ENCODE assay signal across 8 mouse cellular contexts in genomic region chr12:76534641-76535283, GRCm38 (mm10). TPM values are rescaled to one million over a fixed set of nuclear protein-coding genes. Genes with fewer than 3 reads are reported as not detected.
DNase-seq lines count a peak whose midpoint lies in the region; ATAC-seq lines count a peak whose summit lies in the region.

No protein-coding gene starts in this region.

- no peaks in the 10 kb centered on the region for H3K36me3 ChIP-seq in forebrain, embryonic 10.5 days (replicated peaks)
- no peaks in the 10 kb centered on the region for H3K36me3 ChIP-seq in limb, embryonic 12.5 days
- H3K36me3 ChIP-seq in stomach, embryonic 14.5 days (ENCODE audit: control insufficient read depth, insufficient read depth, low read length) = no peaks in the 10 kb centered on the region

- H3K9ac ChIP-seq in limb, embryonic 12.5 days (replicated peaks) = peak overlapping the region; percentile 42
- peak overlapping the region; percentile 82 for H3K9ac ChIP-seq in stomach, embryonic 14.5 days (replicated peaks; ENCODE audit: low read depth, low read length)

- H3K4me3 ChIP-seq in forebrain, embryonic 10.5 days = peak overlapping the region; percentile 77
- peak overlapping the region; percentile 76 for H3K4me3 ChIP-seq in limb, embryonic 12.5 days (replicated peaks)
- H3K4me3 ChIP-seq in stomach, embryonic 14.5 days (ENCODE audit: low read depth, low read length) = peak overlapping the region; percentile 72

- H3K4me2 ChIP-seq in limb, embryonic 12.5 days = peak overlapping the region; percentile 94
- H3K4me2 ChIP-seq in stomach, embryonic 14.5 days (replicated peaks; ENCODE audit: low read depth, low read length) = peak overlapping the region; percentile 77

- no peaks in the 10 kb centered on the region; the same call in 1 of the 2 replicates for H3K9me3 ChIP-seq in forebrain, embryonic 10.5 days
- peaks cover 4% of the 10 kb centered on the region; the same call in 1 of the 2 replicates for H3K9me3 ChIP-seq in limb, embryonic 12.5 days
- H3K9me3 ChIP-seq in stomach, embryonic 14.5 days (ENCODE audit: control insufficient read depth, low read depth, low read length) = no peaks in the 10 kb centered on the region

- 20% methylated on average over 9 of the region's 9 CpGs for WGBS in forebrain, embryonic 10.5 days
- WGBS in limb, embryonic 12.5 days = 11% methylated on average over 9 of the region's 9 CpGs
- 11% methylated on average over 9 of the region's 9 CpGs for WGBS in stomach, embryonic 14.5 days

- DNase-seq in cerebellum, postnatal 10 days = peak; percentile 24 to 34
- DNase-seq in cerebellum, postnatal 4 days (ENCODE audit: low spot score in 2 of 2) = no peak
- peak; percentile 69 for DNase-seq in 3T3-L1 (ENCODE audit: low read depth, low spot score)
- DNase-seq in forebrain, embryonic 10.5 days (ENCODE audit: extremely low spot score, low spot score) = peak; percentile 26
- no peak for DNase-seq in natural killer cell, adult 2 months (ENCODE audit: low spot score in 2 of 2)
- no peak for DNase-seq in adrenal gland, postnatal 10 days

- no peak overlapping the region for H3K27ac ChIP-seq in forebrain, embryonic 10.5 days
- no peak overlapping the region for H3K27ac ChIP-seq in limb, embryonic 12.5 days
- H3K27ac ChIP-seq in stomach, embryonic 14.5 days (ENCODE audit: low read length) = peak overlapping the region; percentile 88; the same call in 1 of the 2 replicates

- H3K27me3 ChIP-seq in forebrain, embryonic 10.5 days (ENCODE audit: poor library complexity, severe bottlenecking) = peaks cover 70% of the 10 kb centered on the region
- peaks cover 23% of the 10 kb centered on the region; the same call in 1 of the 2 replicates for H3K27me3 ChIP-seq in limb, embryonic 12.5 days
- H3K27me3 ChIP-seq in stomach, embryonic 14.5 days (ENCODE audit: control insufficient read depth, insufficient read depth, low read length) = peaks cover 3% of the 10 kb centered on the region; the same call in 1 of the 2 replicates

- ATAC-seq in limb, embryonic 12.5 days (ENCODE audit: insufficient number of reproducible peaks, insufficient read depth, low FRiP score, low TSS enrichment, low read depth) = no peak
- no peak for ATAC-seq in stomach, embryonic 14.5 days (ENCODE audit: insufficient number of reproducible peaks, insufficient read depth, low FRiP score, low read depth)

- peaks cover 45% of the 10 kb centered on the region for H3K4me1 ChIP-seq in forebrain, embryonic 10.5 days
- peaks cover 39% of the 10 kb centered on the region for H3K4me1 ChIP-seq in limb, embryonic 12.5 days (replicated peaks)
- peaks cover 20% of the 10 kb centered on the region; the same call in 1 of the 2 replicates for H3K4me1 ChIP-seq in stomach, embryonic 14.5 days (ENCODE audit: control insufficient read depth, insufficient read depth, low read length)

RNA-seq across cellular contexts. Expression of gene Plekhg3, which starts 4.1 kb away (rescaled TPM):
- 1.5 and 2.4 TPM in 2 replicates for polyA plus RNA-seq in forebrain, embryonic 10.5 days (2016; fragmentation: Nextera tagmentation; extraction: Ambion mirVana)
- 6.2 and 7.4 TPM in 2 replicates for polyA plus RNA-seq in limb, embryonic 12.5 days (2016; fragmentation: Nextera tagmentation; extraction: Ambion mirVana)
- 13.8 TPM in 2 replicates for polyA plus RNA-seq in stomach, embryonic 14.5 days (2014; fragmentation: Nextera tagmentation; extraction: Ambion mirVana)
- total RNA-seq in adrenal gland, postnatal 10 days (2021) = 10 to 100 TPM; 21.1 to 22.0 TPM

Comparison
In these comparisons a context has a peak if more than half of its experiments do, and no peak if none do; other contexts are left out.
1. DNase-seq: peak in cerebellum, postnatal 10 days (2 of 2), 3T3-L1 (single experiment) and forebrain, embryonic 10.5 days (single experiment); none in cerebellum, postnatal 4 days (0 of 2), natural killer cell, adult 2 months (0 of 2) and adrenal gland, postnatal 10 days (single experiment).
2. Peak in every context shown above with its lines, with median percentiles within 50 percentile points of each other: H3K4me3 ChIP-seq.